Mouse (Mus musculus) lung, postnatal 4 days (tissue): ENCODE measurements around the gene Trmt112.
"Not testable (repeated sequence)": the region's sequence is repeated elsewhere in the genome, so short reads cannot be mapped to it uniquely, and the experiment has no call there.

Experiments
- DNase-seq, 2 experiments: peaks; one replicate each; pipeline ENCODE4 v3.0.0; 2021

Gene Trmt112

DNA sequence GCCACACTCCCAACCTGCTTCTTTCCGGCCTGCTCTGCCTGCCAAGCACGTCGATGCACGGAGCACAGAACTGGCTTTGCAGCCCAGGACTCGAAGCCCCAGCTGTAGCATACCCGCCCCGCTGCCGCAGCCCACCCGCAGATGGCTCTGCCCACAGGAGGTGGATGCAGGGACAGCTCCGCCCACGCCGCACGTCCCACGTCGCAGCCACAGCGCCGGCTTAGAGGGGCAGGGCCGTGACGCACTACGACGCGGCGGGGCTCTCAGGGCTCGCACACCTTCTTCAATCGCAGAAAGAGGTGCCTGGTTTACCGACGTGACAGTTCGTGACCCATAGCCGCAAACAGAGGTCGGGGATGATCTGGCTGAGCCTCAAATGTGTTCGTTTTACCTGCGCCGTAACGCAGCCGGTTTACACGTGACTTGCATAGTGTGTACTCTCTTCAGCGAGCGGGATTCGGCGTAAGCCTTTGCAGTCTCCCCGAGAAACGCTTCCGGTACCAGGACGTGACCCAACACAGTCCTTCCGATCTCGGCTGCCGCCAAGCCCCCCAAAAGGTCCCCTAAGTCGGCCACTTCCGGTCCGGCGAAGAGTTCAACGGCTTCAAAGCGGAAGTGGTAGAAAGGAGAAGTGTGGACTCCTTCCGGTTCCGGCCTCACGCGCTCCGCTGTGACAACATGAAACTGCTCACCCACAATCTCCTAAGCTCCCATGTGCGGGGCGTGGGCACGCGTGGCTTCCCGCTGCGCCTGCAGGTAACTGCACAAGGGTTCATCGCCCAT lies at the start of gene Trmt112, which contains the start of gene Prdx5:
Gene Trmt112, plus strand, starts transcription at position 192 of the 783 bp plus-strand sequence.
Gene Prdx5, minus strand, starts transcription at position 600 of the 783 bp plus-strand sequence.
- peak; percentile 92 to 96 for DNase-seq

DNA sequence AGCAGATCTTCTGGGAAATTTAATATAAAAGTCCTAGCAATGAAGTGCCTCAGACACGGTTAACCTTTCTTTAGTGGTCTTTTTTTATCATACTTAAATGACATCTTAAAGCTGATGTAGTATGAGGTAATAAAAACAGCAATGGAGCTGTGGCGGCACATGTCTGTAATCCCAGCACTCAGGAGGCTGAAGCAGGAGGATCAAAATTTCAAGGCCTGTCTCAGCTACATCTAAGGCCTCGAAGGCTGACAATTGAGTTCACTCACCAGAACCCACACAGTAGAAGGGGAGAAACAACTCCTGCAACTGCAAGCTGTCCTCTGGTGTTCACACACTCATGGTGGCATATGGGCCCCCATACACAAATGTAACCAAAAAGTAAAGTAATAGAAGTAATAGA lies 49.5 kb upstream of the Trmt112 start:
- no peak for DNase-seq

DNA sequence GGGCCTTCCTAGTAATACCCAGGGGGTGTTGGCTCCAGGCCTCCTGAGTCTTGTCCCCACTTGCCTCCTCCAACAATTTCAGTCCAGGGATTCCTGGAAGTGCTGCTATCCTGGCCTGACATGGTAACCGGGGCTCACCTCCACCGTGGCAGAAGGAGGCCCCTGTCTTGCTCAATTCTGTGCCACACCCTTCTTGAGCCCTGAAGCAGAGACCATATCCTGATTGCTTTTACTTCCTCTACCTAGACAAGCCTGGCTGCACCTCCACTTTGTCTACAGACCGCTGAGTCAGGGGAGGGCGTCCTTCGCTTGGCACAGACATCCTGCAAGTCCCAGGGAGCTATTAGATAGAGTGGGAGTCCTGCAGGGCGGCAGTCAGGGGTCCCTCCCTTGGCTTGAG lies 48.8 kb upstream of the Trmt112 start:
- peak in 1 of 2 experiments; percentile 36 for DNase-seq

DNA sequence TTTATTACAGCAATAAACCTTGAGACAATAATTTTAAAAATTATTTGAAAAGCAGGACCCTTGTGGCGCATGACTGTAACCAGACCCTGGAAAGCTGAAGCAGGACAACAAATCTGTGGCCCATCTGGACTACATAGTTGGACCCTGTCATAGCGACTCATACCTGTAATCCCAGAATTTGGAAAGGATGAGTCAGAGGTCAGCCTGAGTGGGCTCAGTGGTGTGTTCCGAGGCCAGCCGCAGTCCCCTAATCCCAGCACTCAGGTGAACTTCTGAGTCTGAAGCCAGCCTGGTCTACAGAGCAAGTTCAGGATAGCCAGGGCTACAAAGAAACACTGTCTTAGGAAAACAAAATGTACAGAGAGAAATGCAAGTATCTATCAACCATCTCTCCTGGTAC lies 48.0 kb upstream of the Trmt112 start:
- DNase-seq = no peak

DNA sequence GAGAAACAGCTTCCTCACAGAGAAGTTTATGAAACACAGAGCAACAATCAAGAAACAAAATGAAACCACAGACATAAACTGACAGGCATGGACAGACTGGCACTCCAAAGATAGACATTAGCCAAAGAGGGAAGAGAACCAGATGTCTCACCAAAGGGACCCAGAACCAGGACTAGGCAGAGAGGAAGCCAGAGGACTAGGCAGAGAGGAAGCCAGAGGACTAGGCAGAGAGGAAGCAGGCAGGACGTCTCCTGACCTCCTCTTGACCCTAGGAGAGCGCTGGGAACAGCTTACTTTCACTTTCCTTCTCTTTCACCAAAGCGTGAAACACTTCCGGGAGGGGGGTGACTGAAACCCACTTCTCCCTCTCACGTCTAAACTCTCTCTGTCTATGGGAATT lies 40.1 kb upstream of the Trmt112 start:
- peak; percentile 69 to 77 for DNase-seq

DNA sequence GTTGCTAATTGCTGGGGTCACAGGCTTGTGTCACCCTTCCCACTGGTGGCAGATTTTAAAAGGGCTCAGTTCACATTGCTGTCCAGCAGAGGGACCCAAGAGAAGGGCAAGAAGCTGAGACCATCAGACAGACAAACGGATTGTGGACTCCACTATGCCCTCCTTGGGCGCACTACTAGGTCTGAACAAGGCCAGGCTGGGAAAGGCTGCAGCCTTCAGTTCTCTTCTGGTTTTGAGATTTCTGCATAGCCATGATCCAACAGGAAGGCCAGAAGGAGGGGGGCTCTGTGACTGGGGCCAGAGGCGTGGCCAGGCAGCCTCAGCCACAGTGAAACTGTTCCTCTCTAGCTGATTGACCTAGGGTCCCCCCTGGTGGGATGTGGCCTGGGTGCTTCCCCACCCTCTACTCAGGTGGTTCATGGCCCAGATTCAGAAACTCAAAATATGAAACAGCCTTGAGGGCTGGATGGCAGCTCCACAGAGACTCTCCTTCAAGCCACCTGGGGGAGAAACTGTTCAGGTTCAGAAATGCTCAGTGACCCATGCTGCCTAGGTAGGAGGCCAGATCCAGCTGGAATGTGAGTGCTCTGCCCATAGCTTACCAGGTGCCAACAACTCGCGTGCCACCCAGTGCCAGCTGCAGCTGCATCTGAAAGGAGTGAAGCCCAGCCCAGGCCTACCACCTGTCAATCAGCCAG lies 37.8 kb upstream of the Trmt112 start:
- peak; percentile 33 to 55 for DNase-seq

DNA sequence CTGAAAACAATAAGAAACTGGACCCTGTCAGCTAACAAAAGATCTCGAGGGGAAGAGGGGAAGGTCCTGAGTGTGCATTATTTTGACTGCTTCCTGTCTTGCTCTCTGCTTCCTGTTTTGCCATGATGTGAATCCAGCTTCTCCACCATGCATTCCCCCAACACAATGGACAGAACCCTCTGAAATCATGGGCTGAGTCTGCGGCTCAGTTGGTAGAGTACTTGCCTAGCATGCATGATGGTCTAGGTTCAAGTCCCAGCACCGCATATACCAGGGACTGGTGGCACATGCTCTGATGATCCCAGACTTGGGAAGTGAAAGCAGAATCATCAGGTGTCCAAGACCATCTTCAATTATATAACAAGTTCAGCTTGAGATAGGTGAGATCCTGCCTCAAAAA lies 36.8 kb upstream of the Trmt112 start:
- DNase-seq = no peak

DNA sequence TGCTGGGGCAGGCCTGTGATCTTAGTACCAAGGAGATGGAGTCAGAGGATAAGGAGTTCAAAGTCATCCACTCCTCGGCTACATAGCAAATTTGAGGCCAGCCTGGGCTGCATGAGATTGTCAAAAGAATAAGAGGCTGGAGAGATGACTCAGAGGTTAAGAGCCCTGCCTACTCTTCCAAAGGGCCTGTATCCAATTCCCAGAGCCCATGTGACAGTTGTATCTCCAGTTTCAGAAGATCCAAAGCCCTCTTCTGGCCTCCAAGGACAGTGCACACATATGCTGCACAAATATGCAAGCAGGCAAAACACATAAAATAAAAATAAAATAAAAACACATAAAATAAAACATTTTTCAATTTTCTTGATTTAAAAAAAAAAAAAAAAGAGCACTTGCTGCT lies 35.2 kb upstream of the Trmt112 start:
- DNase-seq = no peak

DNA sequence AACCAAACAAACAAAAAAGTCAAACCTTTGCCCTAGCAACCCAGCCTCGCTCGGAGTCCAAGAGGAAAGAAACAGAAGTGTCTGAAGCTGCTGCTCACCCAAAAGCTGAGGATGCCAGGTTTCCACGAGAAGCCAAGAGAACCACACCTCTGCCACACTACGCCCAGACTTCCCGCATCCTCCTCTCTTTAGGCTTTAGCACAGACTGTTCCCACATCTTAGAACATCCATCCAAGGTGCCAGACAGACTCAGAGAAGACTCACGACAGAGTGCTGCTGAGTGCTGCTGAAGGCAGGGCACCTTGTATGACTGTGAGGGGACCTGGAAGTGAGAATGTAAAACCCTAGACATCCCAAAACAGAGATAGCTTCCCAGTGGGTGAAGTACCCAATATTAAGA lies 33.7 kb upstream of the Trmt112 start:
- DNase-seq = no peak

DNA sequence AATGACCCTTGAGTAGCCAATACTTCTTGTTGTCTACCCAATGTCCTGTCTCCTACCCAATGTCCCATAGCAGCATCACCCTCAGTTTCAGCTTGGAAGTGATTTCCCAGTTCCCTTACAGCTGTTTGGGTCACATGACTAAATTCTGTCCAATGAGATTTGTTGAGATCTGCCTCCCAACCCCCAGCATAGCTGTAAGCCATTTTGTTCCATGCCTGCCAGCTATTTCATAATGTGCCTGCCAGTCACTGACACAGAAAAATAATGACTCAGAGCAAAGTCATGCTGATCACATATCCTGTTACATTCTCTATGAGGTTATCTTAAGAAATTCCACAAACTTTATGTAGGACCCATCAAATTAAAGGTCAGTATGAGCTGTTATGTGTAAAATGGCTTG lies 32.7 kb upstream of the Trmt112 start:
- no peak for DNase-seq

DNA sequence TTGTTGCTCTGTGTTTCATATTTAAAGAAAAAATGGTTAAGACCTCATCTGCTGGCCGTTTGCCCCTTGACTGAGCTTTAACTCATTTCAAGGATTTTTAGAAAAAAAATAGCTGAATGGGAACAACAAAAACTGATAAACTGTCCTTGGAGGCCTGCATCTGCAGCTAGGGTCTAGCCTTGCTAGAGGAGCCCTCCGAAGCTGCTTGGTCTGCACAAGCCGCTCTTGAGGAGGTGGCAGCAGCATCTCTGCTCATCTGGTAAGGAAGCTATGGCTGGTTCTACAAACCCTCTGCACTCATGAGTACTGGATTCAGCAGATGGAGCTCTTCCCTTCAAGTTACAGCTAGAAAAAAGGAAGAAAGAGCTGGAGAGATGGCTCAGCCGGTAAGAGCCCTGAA lies 31.5 kb upstream of the Trmt112 start:
- DNase-seq = no peak

DNA sequence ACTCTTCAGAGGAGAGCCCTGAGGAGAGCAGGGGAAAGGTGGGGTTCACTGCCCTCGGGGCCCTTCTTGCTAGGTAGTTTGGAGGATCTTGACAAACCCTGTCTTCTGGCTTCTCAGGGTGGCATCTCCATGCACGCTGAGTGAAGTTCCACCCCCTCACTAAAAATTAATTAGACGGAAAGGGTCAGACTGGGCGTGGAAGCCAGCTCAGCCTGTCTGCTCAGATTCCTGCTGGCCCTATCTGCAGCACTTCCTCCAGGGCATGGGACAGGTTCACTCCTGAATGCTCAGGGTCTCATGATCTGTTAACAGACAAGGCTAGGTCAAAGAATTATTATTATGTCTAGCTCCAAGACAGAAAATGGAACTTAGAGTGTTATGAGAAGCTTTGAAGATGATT lies 17.0 kb upstream of the Trmt112 start:
- DNase-seq = no peak

DNA sequence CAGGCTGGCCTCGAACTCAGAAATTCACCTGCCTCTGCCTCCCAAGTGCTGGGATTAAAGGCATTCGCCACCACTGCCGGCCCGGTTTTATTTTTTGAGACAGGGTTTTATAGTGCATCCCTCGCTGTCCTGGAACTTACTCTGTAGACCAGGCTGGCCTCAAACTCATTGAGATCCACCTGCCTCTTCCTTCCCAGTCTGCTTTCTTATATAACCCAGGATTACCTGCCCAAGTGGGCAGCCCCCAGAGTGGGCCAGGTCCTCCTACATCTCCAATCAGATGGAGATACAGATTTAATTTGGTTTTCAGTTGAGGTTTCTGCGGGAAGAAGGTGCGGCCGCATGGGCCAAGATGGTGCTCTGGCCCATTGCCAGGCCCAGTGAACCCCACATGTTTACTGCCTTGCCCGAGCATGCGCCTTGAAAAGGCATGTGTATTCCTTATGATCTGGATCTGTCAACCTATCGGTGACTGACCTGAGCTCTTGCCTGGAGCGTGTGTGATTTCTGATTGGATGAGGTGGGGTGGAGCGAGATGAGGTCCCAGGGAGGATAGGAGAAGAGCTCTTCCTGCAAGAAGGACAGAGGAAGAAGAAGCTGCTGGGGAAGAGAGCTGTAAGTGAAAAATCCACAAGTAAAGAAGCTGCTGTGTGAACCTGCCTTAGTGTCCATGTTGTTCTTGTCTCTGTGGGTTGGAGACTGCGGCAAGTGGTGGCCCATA lies 15.6 kb upstream of the Trmt112 start:
- no peak for DNase-seq

DNA sequence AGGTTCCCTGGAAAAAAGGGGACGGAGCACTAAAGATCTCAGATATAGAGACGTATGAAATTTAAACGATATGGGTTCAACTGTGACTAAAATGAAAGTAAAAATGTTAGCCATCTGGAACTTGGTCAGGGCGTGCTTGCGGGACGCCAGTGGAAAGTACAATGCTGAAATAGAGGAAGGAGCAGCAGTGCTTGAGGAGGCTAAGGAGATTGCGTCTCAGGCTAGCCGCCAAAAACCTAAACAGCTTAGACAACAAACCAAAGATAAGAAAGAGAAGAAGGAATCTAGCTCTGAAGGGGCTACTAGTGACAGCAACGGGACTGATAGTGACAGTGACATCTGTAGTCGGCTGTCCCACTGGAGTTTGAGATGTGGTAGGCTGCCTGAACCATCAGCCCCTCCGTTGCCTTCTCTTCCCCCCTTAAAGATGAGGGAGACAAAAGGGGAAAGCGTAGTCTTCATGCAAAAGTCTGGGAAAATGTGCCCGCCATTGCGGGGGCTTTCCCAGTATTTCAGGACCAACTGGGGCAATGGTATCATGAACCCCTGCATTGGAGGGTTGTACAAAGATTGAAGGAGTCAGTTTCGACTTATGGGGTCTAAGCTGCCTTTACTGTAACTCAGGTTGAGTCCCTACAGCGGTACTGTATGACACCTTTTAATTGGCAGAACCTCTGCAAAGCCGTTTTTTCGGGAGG lies 13.7 kb upstream of the Trmt112 start:
- DNase-seq = not testable (repeated sequence)

DNA sequence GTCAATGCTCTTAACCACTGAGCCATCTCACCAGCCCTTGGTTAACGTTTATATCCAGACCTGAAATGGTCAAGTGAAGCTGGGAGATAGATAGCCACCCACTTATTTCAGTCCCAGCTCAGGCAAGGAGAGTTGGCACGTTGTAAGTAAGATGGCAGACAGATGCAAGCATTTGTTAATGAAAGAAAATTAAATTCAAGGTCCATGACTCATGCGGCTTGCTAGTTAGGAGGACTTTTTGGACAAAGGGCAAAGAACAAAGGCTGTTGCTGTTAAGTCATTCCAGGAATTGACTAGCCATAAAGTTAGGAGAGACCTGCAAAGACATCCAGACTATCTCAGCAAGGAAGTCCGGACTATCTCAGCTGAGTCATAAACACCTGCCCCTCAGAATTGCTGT lies 9.9 kb upstream of the Trmt112 start:
- no peak for DNase-seq

DNA sequence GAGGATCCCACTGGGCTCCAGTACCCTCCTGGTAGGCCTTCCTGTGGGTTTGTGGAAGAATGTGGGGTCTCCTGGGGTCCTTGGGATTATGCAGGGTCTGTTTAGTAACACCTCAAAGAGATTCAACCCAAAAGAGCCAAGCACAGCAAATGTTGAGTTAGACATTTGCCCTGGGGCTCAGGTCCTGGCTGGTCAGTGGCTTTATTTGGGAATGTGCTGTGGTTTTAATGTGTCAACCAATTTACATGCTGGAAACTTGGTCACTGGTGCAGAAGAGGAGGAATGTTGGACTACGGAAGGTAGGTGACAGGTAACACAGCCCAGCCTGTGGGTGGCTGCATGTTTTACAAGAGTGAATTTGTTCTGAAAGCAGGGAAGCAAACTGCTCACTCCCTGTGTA lies 6.5 kb upstream of the Trmt112 start:
- no peak for DNase-seq

DNA sequence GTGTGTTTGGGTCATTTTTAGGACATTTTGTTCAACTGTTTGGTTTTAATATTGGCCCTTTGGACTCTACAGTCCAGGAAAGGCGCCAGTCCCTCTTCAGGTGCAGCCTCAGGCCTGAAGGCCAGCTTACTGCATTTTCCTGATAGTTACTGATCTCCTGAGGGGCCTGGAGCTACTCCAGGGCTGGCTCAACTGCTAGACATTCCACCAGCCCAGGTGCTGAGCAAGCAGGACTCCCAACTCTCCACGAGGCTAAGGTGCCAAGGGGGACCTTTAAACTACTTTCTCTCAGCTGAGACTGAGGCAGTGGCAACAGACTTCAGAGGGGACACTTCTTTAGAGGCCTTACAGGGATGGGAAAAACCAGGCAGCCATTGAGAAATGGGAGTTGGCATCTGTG lies 4.7 kb upstream of the Trmt112 start:
- DNase-seq = no peak

DNA sequence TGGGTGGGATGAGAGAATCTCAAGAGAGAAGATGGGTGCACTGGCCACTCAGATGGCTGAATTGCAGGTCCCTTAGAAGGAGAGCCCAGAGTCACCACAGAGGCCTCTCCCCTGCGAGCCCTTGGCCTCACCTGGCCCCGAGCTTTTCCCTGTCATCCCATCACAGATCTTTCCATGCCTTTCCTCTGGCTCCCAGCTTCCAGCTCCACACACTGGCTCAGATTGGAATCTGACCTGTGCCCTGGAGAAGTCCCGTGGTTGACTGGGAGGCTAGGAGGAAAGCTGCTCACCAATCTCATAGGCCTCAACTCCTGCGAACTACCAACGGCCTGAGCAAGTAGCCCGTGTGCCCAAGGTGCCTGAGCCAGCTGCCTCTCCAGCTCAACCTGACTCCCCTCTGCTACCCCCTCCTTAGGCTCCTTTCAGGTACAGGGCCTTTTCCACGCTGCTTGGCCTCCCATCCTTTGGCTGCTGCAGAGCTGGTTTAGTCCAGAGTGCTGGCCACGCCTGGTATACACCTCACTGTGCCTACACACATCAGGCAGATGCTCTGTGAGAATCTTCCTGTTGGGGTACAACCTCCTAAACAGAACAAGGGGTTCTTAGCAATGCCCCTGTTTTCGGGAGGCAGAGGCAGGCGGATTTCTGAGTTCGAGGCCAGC lies 3.9 kb upstream of the Trmt112 start:
- no peak for DNase-seq

DNA sequence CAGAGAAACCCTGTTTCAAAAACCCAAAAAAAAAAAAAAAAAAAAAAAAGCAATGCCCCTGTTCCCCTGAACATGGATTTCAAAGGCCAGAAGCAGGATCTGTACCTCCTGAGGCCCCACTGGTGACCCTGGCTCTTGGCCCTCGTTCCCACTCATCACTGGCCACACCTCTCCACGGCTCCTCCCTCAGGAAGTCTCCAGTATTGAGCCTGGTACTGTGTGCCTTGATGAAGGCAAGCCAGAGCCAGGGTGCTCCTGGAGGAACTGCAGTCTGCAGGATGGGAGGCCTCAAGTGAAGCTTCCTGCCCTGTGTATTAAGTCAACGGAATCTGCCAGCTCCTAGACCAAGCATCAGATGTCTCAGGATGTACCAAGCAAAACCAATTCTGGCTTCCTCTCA lies 3.3 kb upstream of the Trmt112 start:
- DNase-seq = no peak

DNA sequence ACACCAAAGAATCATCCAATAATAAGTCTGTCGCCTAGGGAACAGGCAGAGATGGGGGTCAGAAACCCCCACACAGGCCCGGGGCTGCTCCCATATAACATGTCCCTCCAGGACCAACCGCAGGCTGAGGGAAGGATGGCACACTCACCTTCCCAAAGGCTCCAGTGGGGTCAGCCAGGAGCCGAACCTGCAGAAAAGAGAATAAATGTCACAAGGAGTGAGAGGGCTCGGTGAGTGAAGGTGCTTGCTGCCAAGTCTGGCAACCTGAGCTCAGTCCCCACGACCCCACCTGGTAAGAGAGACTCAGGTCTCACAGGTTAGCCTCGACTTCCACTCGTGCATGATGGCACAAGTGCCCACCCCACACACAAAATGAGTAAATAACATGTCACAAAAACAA lies 2.4 kb upstream of the Trmt112 start:
- no peak for DNase-seq

DNA sequence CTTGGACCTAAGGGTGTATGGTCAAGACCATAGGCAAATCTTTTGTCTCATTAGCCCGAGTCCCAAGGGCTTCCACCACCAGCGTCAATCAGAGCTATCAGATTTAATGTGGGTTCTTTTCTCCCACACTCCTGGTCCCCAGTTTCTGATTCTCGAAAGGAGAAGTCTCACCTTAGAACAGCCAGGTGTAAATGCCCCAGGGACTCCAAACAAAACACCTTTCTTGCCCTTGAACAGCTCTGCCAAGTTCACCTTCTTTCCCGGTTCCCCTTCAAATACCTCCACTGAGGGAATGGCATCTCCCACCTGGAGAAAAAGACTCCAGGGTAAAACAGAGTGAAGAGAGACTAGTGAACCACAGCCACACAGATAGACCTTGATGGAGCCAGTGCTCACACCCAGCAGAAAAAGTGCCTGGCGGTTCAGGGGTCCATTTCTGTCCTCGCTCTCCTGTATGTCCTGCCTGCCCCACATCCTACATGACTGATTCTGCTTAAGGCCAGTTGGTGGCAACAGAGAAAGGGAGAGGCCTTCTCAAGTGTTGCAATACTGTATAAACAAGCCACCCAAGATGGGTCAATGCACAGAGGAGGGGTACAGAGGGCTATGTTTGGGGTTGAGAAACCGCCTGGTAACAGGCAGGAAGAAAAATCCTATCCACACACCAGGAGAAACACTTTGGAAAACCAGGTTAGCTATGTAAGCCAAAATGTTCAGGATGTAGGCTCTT lies 1.5 kb upstream of the Trmt112 start:
- DNase-seq = peak in 1 of 2 experiments; percentile 19

DNA sequence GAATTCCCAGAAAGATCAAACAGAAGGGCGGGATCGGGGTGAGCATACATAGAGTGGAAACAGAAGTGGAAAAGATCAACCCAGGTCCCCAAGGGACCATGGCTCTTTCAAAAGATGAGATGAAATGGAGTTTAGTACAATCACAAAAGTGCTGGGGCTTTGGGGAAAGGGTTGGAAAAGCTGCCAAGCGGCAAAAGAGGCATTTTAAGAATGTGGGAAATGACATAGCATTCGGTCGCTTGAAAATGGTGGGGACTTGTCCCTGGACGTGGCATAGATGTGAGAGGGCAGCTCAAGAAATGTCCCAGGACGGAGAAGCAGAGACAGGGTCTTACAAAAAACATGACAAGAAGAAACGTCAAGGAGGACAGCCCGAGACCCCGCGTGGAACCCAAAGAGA lies 477 bp upstream of the Trmt112 start:
- no peak for DNase-seq
